Mouse (Mus musculus) spleen, postnatal 36 days (tissue): Measurements from ENCODE around the gene Olfr1019.

Experiments used
- DNase-seq, 2 experiments: peaks; one replicate each; pipeline ENCODE4 v3.0.0; 2022; ENCODE audit warnings: low spot score in 2 of 2, mixed read lengths in 1 of 2

The Olfr1019 gene

DNA sequence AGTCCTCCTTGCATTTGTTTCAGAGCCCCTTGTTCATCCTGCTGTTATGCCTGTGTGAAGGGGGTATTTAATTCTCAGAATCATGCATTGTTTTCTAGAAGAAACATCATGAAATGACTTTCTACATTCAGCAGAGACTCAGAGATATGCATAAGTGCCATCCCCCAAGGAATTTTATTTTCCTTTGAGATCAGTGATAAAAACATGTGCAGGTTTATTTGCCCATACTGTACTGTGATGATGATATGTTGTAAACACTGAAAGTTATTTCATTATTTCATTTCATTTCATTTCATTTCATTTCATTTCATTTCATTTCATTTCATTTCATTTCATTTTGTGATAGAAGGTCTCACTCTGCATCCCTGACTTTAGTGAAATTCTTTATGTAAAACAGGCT, at the start of gene Olfr1019:
Gene Olfr1019 (minus strand): TSS at position 101 of the 400 bp plus-strand sequence.
- DNase-seq: no peak

GRCm38 (mm10) chr2:85885340-85885739, 40.1 kb upstream of the Olfr1019 start, which contains the start of gene Olfr1023:
TSS of gene Olfr1023 (plus strand) at chr2:85885640.
- DNase-seq: no peak

- no peak for DNase-seq
These were observed 23.0 kb upstream of the Olfr1019 start, which contains the start of gene Olfr1022 for GRCm38 (mm10) chr2:85868294-85868693. TSS of gene Olfr1022 (plus strand) at chr2:85868594.

DNA sequence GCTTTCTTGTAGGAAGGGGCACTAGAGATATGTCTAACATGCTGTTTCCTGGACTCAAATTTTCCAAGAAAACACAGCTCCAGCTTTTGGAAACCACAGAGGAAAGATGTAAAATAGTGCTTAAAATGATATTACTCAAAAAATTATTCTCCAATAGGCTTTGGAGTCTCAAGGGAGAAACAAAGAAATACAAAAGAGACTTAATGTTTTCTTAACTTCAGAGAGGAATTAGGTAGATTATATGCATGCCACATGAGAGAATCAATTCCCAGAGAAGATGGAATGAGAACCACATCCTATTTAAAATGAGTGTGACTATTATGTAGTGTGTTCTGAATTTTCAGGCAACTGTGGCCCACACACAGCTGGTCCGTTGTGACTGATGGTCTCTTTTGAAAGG, 1.4 kb upstream of the Olfr1019 start, which contains the start of gene Olfr1020:
Gene Olfr1020 (plus strand): TSS at position 301 of the 400 bp plus-strand sequence.
- DNase-seq: no peak

GRCm38 (mm10) chr2:85818179-85818578, 27.1 kb downstream of the Olfr1019 start, which contains the start of gene Olfr1018:
TSS of gene Olfr1018 (plus strand) at chr2:85818479.
- DNase-seq: no peak

DNA sequence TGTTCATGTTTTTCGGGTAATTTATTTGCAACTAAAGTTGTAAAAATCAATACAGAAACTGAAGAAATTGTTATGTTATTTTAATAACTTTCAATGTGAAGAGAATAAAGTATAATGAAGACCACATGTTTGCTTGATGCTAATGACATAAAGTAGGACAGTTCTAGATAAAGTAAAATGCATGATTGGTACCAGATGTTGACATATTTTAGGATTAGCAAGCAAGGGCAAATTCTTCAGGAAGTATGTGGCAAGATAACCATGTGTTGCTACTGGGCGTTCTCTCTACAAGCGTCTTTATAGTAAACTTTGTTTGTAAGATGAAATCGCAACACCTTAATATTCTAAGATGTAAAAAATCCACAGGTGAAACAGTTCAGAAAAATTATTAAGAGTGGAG, 40.8 kb downstream of the Olfr1019 start:
- DNase-seq: no peak

- no peak for DNase-seq
These were observed 42.8 kb downstream of the Olfr1019 start, which contains the start of gene Olfr1016 for GRCm38 (mm10) chr2:85802444-85802843. TSS of gene Olfr1016 (minus strand) at chr2:85802544.

DNA sequence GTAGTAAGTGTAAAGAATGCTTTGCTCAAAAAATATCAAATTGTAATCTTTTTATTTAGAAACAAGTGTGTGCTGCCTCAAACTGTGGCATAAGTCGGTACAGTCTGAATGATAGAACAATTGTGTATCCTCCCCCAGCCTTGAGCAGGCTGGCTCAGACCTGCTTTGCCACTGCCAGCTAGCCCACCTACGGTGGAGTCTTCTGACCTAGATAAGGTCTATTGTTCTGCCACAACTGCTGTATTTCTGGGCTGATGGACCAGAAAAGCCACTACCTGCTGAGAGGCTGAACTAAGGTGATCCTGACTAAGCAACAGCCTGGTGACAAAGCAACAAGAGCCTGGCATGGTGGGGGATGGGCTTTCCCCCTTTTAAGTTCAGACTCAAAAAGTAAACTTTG, 53.0 kb downstream of the Olfr1019 start:
- no peak for DNase-seq
